Mouse (Mus musculus) kidney, adult 2 months (tissue): ENCODE measurements at regions not wholly inside any gene's neighbourhood (a gene's known extent, or its start where the extent isn't known, plus 50 kb on each side); places are given as distances from the start of the nearest gene placed in this dataset.

Experiments
- CTCF ChIP-seq: fragments of 200-500 bp; conservative IDR thresholded peaks from 2 replicates; pipeline ENCODE4 v1.5.1; 2011; ENCODE audit warnings: low read depth, mild to moderate bottlenecking, control low read depth, low read length, moderate library complexity, mixed read lengths; ENCODE audit not compliant: insufficient read depth, insufficient read length
- POLR2A ChIP-seq: fragments of 200-500 bp; IDR thresholded peaks from one replicate; pipeline ENCODE4 v1.6.1; 2011; ENCODE audit warnings: low read depth, low read length, control low read depth

- TF ChIP-seq POLR2A (no peak), CTCF (no peak)
Observed at GRCm38 (mm10) chr14:86171118-86171517, 969.9 kb downstream of the Diaph3 start.
